ENCODE assay signal across 11 mouse cellular contexts in genomic region chr13:43262114-43262739, GRCm38 (mm10). TPM values are rescaled to one million over a fixed set of nuclear protein-coding genes. Genes with fewer than 3 reads are reported as not detected.
DNase-seq lines count a peak whose midpoint lies in the region; ATAC-seq lines count a peak whose summit lies in the region.
"Had no signal": no experiment of that assay in that cellular context is flagged by ENCODE, and none has a peak within 500 bp of the region (broad histone marks: within the 10 kb centered on the region; RNA-seq: fewer than 3 reads in every experiment).

No protein-coding gene starts in this region.

- DNase-seq in lung, postnatal 10 days: peak; percentile 14
- no peak for DNase-seq in lung, postnatal 25 days (ENCODE audit: low spot score)
- DNase-seq in frontal cortex, postnatal 36 days (ENCODE audit: low spot score in 2 of 2): peak; percentile 63 to 79
- peak; percentile 85 for DNase-seq in layer of hippocampus, adult 9-11 months
- no peak for DNase-seq in gastrocnemius, postnatal 36 days
- no peak for DNase-seq in urinary bladder, adult 18-20 months (ENCODE audit: low spot score in 2 of 2)
- no peak for DNase-seq in thymus, postnatal 36 days

- intact Hi-C loops in gastrocnemius, postnatal 36 days (cut with DNase I): no loop called here

- 93% methylated on average over 11 of the region's 11 CpGs for WGBS in hindbrain, embryonic 12.5 days

- no peak overlapping the region for H3K4me2 ChIP-seq in hindbrain, embryonic 12.5 days (replicated peaks)
- H3K4me2 ChIP-seq: hindbrain, embryonic 15.5 days; lung, embryonic 15.5 days; neural tube, embryonic 13.5 days had no signal

- H3K36me3 ChIP-seq in hindbrain, embryonic 12.5 days: no peaks in the 10 kb centered on the region
- H3K36me3 ChIP-seq: hindbrain, embryonic 15.5 days; lung, embryonic 15.5 days; neural tube, embryonic 13.5 days had no signal

- H3K9me3 ChIP-seq in hindbrain, embryonic 12.5 days (replicated peaks): no peaks in the 10 kb centered on the region
- H3K9me3 ChIP-seq: hindbrain, embryonic 15.5 days; lung, embryonic 15.5 days; neural tube, embryonic 13.5 days had no signal

- H3K27me3 ChIP-seq in hindbrain, embryonic 12.5 days: no peaks in the 10 kb centered on the region
- H3K27me3 ChIP-seq: hindbrain, embryonic 15.5 days; lung, embryonic 15.5 days; neural tube, embryonic 13.5 days had no signal

- no peak overlapping the region for H3K9ac ChIP-seq in hindbrain, embryonic 12.5 days
- H3K9ac ChIP-seq: hindbrain, embryonic 15.5 days; lung, embryonic 15.5 days; neural tube, embryonic 13.5 days had no signal

- no peak overlapping the region for H3K4me3 ChIP-seq in hindbrain, embryonic 12.5 days
- H3K4me3 ChIP-seq: hindbrain, embryonic 15.5 days; lung, embryonic 15.5 days; neural tube, embryonic 13.5 days had no signal

- no peak overlapping the region for H3K27ac ChIP-seq in hindbrain, embryonic 12.5 days
- H3K27ac ChIP-seq: hindbrain, embryonic 15.5 days; lung, embryonic 15.5 days; neural tube, embryonic 13.5 days had no signal

- ATAC-seq in hindbrain, embryonic 12.5 days (ENCODE audit: low FRiP score): no peak

- H3K4me1 ChIP-seq in hindbrain, embryonic 12.5 days: peaks cover 11% of the 10 kb centered on the region
- H3K4me1 ChIP-seq: lung, embryonic 15.5 days had no signal

RNA-seq across cellular contexts. Expression of gene Gfod1, which starts 41.7 kb away (rescaled TPM):
- 1.2 and 1.6 TPM in 2 replicates for polyA plus RNA-seq in hindbrain, embryonic 12.5 days (2016; fragmentation: Nextera tagmentation; extraction: Ambion mirVana)
- 1 to 10 TPM; 4.3 to 5.9 TPM for total RNA-seq in gastrocnemius, postnatal 36 days (2021)

Comparison
In these comparisons a context has a peak if more than half of its experiments do, and no peak if none do; other contexts are left out.
1. DNase-seq: peak in lung, postnatal 10 days (single experiment), frontal cortex, postnatal 36 days (2 of 2) and layer of hippocampus, adult 9-11 months (single experiment); none in lung, postnatal 25 days (single experiment), gastrocnemius, postnatal 36 days (0 of 2), urinary bladder, adult 18-20 months (0 of 2) and thymus, postnatal 36 days (0 of 2).